Mouse (Mus musculus): Measurements from ENCODE around the gene Tbxa2r. TPM values are rescaled to one million over a fixed set of nuclear protein-coding genes. Genes with fewer than 3 reads are reported as not detected.

The Tbxa2r gene
- polyA plus RNA-seq, 1 experiment from 2014 or later = 10.8 TPM

GRCm38 (mm10) chr10:81292554-81293333 lies 35.8 kb upstream of the Tbxa2r start, which contains the start of gene Pip5k1c:
TSS of gene Pip5k1c (plus strand) at chr10:81292963.
- WGBS = 1% methylated on average over 69 of the region's 80 CpGs
- H3K27ac ChIP-seq = peak within 1 kb of the TSS; percentile 95
- peak; percentile 100 for DNase-seq (ENCODE audit: low spot score)
- H3K4me1 ChIP-seq = peaks cover 49% of the 10 kb centered on the region
- peaks cover 36% of the 10 kb centered on the region for H3K27me3 ChIP-seq (ENCODE audit: insufficient read depth, poor library complexity, severe bottlenecking)
- H3K36me3 ChIP-seq = peaks cover 9% of the 10 kb centered on the region; the same call in 1 of the 2 replicates
- no peaks in the 10 kb centered on the region for H3K9me3 ChIP-seq
- H3K4me3 ChIP-seq = peak within 1 kb of the TSS; percentile 79

GRCm38 (mm10) chr10:81293334-81294030 lies 35.0 kb upstream of the Tbxa2r start:
- WGBS = 5% methylated on average over 25 of the region's 25 CpGs
- no peaks in the 10 kb centered on the region for H3K9me3 ChIP-seq
- peak overlapping the region; percentile 95 for H3K27ac ChIP-seq
- peak overlapping the region; percentile 79 for H3K4me3 ChIP-seq
- H3K36me3 ChIP-seq = peaks cover 12% of the 10 kb centered on the region
- DNase-seq (ENCODE audit: low spot score) = no peak
- peaks cover 57% of the 10 kb centered on the region for H3K4me1 ChIP-seq
- H3K27me3 ChIP-seq (ENCODE audit: insufficient read depth, poor library complexity, severe bottlenecking) = peaks cover 32% of the 10 kb centered on the region

- 51% methylated on average over 8 of the region's 8 CpGs for WGBS
- DNase-seq (ENCODE audit: low spot score) = no peak
- peaks cover 62% of the 10 kb centered on the region for H3K4me1 ChIP-seq
- H3K9me3 ChIP-seq = no peaks in the 10 kb centered on the region
- peaks cover 27% of the 10 kb centered on the region for H3K27me3 ChIP-seq (ENCODE audit: insufficient read depth, poor library complexity, severe bottlenecking)
- H3K36me3 ChIP-seq = peaks cover 15% of the 10 kb centered on the region
- H3K27ac ChIP-seq = peak overlapping the region; percentile 95; the same call in 1 of the 2 replicates
- peak overlapping the region; percentile 79 for H3K4me3 ChIP-seq
Observed at GRCm38 (mm10) chr10:81294442-81294841, 34.1 kb upstream of the Tbxa2r start.

- peaks cover 67% of the 10 kb centered on the region for H3K4me1 ChIP-seq
- H3K4me3 ChIP-seq = peak overlapping the region; percentile 79; the same call in 1 of the 2 replicates
- peaks cover 20% of the 10 kb centered on the region for H3K27me3 ChIP-seq (ENCODE audit: insufficient read depth, poor library complexity, severe bottlenecking)
- H3K36me3 ChIP-seq = peaks cover 15% of the 10 kb centered on the region
- no peaks in the 10 kb centered on the region for H3K9me3 ChIP-seq
- no peak for DNase-seq (ENCODE audit: low spot score)
- WGBS = 87% methylated on average over 6 of the region's 6 CpGs
- H3K27ac ChIP-seq = no peak overlapping the region; the same call in 1 of the 2 replicates
Observed at GRCm38 (mm10) chr10:81295185-81295584, 33.3 kb upstream of the Tbxa2r start.

GRCm38 (mm10) chr10:81297246-81297645 lies 31.3 kb upstream of the Tbxa2r start:
- Histone ChIP-seq H3K9me3 (no peaks in the 10 kb centered on the region), H3K4me1 (peaks cover 84% of the 10 kb centered on the region), H3K4me3 (no peak overlapping the region), H3K27me3 (ENCODE audit: insufficient read depth, poor library complexity, severe bottlenecking) (no peaks in the 10 kb centered on the region; the same call in 1 of the 2 replicates), H3K27ac (peak overlapping the region; percentile 76), H3K36me3 (peaks cover 15% of the 10 kb centered on the region)
- DNase-seq (ENCODE audit: low spot score) = no peak
- 84% methylated on average over 6 of the region's 6 CpGs for WGBS

- Histone ChIP-seq H3K4me3 (0 out of 2 replicates have a peak overlapping the region, but pooled peaks have one; percentile 1), H3K9me3 (no peaks in the 10 kb centered on the region), H3K4me1 (peaks cover 90% of the 10 kb centered on the region), H3K27me3 (ENCODE audit: insufficient read depth, poor library complexity, severe bottlenecking) (no peaks in the 10 kb centered on the region), H3K36me3 (peaks cover 15% of the 10 kb centered on the region), H3K27ac (peak overlapping the region; percentile 76)
- DNase-seq (ENCODE audit: low spot score) = no peak
- WGBS = 27% methylated on average over 10 of the region's 10 CpGs
Observed at GRCm38 (mm10) chr10:81297845-81298244, 30.7 kb upstream of the Tbxa2r start.

- Histone ChIP-seq H3K36me3 (peaks cover 15% of the 10 kb centered on the region), H3K27ac (peak overlapping the region; percentile 76), H3K4me3 (no peak overlapping the region), H3K27me3 (ENCODE audit: insufficient read depth, poor library complexity, severe bottlenecking) (no peaks in the 10 kb centered on the region), H3K4me1 (peaks cover 91% of the 10 kb centered on the region), H3K9me3 (no peaks in the 10 kb centered on the region)
- 92% methylated on average over 17 of the region's 17 CpGs for WGBS
- no peak for DNase-seq (ENCODE audit: low spot score)
Observed at GRCm38 (mm10) chr10:81298369-81299100, 30.0 kb upstream of the Tbxa2r start.

- Histone ChIP-seq H3K4me3 (no peak overlapping the region; the same call in 1 of the 2 replicates), H3K9me3 (no peaks in the 10 kb centered on the region), H3K27me3 (ENCODE audit: insufficient read depth, poor library complexity, severe bottlenecking) (no peaks in the 10 kb centered on the region), H3K4me1 (peaks cover 90% of the 10 kb centered on the region), H3K36me3 (peaks cover 15% of the 10 kb centered on the region), H3K27ac (peak overlapping the region; percentile 71; the same call in 1 of the 2 replicates)
- no peak for DNase-seq (ENCODE audit: low spot score)
- 86% methylated on average over 14 of the region's 14 CpGs for WGBS
Observed at GRCm38 (mm10) chr10:81299585-81300351, 28.8 kb upstream of the Tbxa2r start.

- Histone ChIP-seq H3K27me3 (ENCODE audit: insufficient read depth, poor library complexity, severe bottlenecking) (no peaks in the 10 kb centered on the region), H3K9me3 (no peaks in the 10 kb centered on the region), H3K4me3 (no peak overlapping the region), H3K27ac (peak overlapping the region; percentile 71), H3K4me1 (peaks cover 89% of the 10 kb centered on the region), H3K36me3 (peaks cover 15% of the 10 kb centered on the region)
- 81% methylated on average over 9 of the region's 9 CpGs for WGBS
- DNase-seq (ENCODE audit: low spot score) = no peak
Observed at GRCm38 (mm10) chr10:81300352-81300907, 28.1 kb upstream of the Tbxa2r start.

- 79% methylated on average over 9 of the region's 9 CpGs for WGBS
- Histone ChIP-seq H3K9me3 (no peaks in the 10 kb centered on the region), H3K27ac (0 out of 2 replicates have a peak overlapping the region, but pooled peaks have one; percentile 71), H3K36me3 (peaks cover 23% of the 10 kb centered on the region), H3K4me3 (no peak overlapping the region), H3K27me3 (ENCODE audit: insufficient read depth, poor library complexity, severe bottlenecking) (no peaks in the 10 kb centered on the region), H3K4me1 (peaks cover 83% of the 10 kb centered on the region)
- no peak for DNase-seq (ENCODE audit: low spot score)
Observed at GRCm38 (mm10) chr10:81301321-81301720, 27.2 kb upstream of the Tbxa2r start.

- Histone ChIP-seq H3K4me3 (peak overlapping the region; percentile 30), H3K9me3 (no peaks in the 10 kb centered on the region), H3K36me3 (peaks cover 27% of the 10 kb centered on the region), H3K4me1 (peaks cover 79% of the 10 kb centered on the region), H3K27me3 (ENCODE audit: insufficient read depth, poor library complexity, severe bottlenecking) (no peaks in the 10 kb centered on the region), H3K27ac (peak overlapping the region; percentile 79)
- no peak for DNase-seq (ENCODE audit: low spot score)
- 68% methylated on average over 4 of the region's 4 CpGs for WGBS
Observed at GRCm38 (mm10) chr10:81302288-81302687, 26.2 kb upstream of the Tbxa2r start.
